Mouse (Mus musculus) bone marrow, adult 2 months (tissue): Measurements from ENCODE around the gene Casr. TPM values are rescaled to one million over a fixed set of nuclear protein-coding genes. Genes with fewer than 3 reads are reported as not detected.

ENCODE experiments used
- H3K27ac ChIP-seq: fragments of 200-500 bp; 2 replicates; pipeline ENCODE4 v1.5.1; 2012; ENCODE audit warnings: low read depth, mild to moderate bottlenecking, control low read depth, inconsistent platforms, low read length; ENCODE audit not compliant: control insufficient read depth, poor library complexity, insufficient read depth
- H3K4me1 ChIP-seq: fragments of 200-500 bp; 2 replicates; pipeline ENCODE4 v1.6.1; 2011; ENCODE audit warnings: low read length; ENCODE audit not compliant: control insufficient read depth, insufficient read depth
- H3K4me3 ChIP-seq: fragments of 200-500 bp; replicated peaks from 2 replicates; pipeline ENCODE3; 2011; ENCODE audit warnings: mild to moderate bottlenecking, low read depth, low read length, control low read depth; ENCODE audit not compliant: control insufficient read depth
- CTCF ChIP-seq: fragments of 200-500 bp; IDR thresholded peaks from 2 replicates; pipeline ENCODE4 v1.5.1; 2011; ENCODE audit warnings: low read length, control low read depth; ENCODE audit not compliant: control insufficient read depth, insufficient read depth
- POLR2A ChIP-seq: fragments of 200-500 bp; IDR thresholded peaks from 2 replicates; pipeline ENCODE4 v1.6.1; 2011; ENCODE audit warnings: low read depth, mild to moderate bottlenecking, control low read depth, low read length, borderline replicate concordance; ENCODE audit not compliant: control insufficient read depth
- WGBS: fragments of 180-500 bp; shearing (Covaris S2); methylation state at CpG from one replicate; pipeline ENCODE4 v1.1.7; 2018; 5-methylcytosine and 5-hydroxymethylcytosine counted together
- polyA plus RNA-seq: library from polyadenylated mRNA; stranded (reverse); fragments of >200 nt; gene quantifications from 2 replicates; pipeline ENCODE4 v1.2.4, GENCODE M21; 2011; ENCODE audit warnings: low replicate concordance; ENCODE audit not compliant: missing spikeins, insufficient read depth, insufficient read length

The Casr gene
- polyA plus RNA-seq, 1 experiment: not detected

DNA sequence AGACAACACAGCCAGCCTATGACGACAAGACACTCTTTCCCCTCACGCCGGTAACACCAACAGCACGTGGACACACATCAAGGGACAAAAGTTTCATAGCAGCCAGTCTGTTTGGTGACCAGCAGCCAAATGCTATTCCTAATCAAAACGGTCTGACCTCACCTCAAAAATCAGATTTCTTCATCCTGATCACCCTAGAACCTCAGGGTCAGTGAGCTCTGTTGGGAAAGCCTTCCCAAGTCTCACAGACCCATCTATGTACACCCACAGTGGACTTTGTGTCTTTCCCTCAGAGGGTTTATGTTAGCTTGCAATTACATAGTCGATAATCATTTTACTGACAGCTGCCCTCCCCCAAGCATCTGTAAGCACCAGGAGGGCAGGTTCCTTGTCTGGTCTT, 2.4 kb downstream of the Casr start:
- no peak for TF ChIP-seq POLR2A
- no peak for TF ChIP-seq CTCF
- WGBS: 80% methylated on average over 6 of the region's 6 CpGs
- Histone ChIP-seq H3K4me1 (no peaks in the 10 kb centered on the region), H3K27ac (no peak overlapping the region), H3K4me3 (no peak overlapping the region)

DNA sequence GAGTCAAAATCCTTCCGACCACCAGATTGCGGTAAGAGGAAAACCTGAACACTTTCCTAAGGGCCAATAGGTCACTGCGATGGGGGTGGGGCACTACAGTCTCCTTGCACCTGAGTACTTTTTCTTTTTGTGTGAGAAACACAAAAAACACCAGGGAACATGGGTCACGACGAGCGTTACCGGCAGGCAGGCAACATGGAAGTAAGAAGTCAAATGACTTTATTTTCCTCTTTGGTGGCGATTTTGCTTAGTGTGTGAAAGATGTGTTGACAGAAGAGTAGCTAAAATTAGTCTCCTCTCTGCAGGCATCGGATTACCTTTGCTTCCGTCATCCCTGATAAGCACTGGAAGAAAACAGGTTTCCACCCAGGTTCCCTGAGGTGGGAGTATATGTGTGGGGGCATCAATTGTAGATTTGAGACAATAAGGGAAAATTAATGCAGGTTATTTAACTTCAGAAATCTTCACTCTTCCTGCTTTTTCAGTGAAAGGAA, 6.2 kb downstream of the Casr start:
- no peak for TF ChIP-seq CTCF
- TF ChIP-seq POLR2A: no peak
- H3K27ac ChIP-seq: no peak overlapping the region
- H3K4me1 ChIP-seq: no peaks in the 10 kb centered on the region
- WGBS: 84% methylated on average over 10 of the region's 10 CpGs
- no peak overlapping the region for H3K4me3 ChIP-seq

DNA sequence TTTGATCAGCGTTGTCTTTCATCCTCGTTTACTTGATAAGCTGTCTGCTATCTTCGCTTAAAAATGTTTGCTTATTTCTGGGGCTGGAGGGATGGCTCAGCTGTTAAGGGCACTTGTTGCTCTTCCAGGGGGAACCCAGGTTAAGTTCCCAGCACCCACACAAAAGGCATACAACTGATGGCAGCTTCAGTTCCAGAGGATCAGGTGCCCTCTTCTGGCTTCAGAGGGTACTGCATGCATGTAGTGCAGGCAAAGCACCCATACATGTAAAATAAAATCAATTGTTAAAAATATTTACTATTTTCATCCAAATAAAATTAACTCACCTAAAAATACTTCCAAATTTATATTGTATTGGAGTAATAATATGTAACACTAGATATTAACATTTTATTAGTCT, 8.3 kb downstream of the Casr start:
- peak; percentile 32; the same call in 1 of the 2 replicates for TF ChIP-seq CTCF
- no peak for TF ChIP-seq POLR2A
- Histone ChIP-seq H3K27ac (no peak overlapping the region), H3K4me3 (no peak overlapping the region), H3K4me1 (no peaks in the 10 kb centered on the region)
- 92% methylated on average over 3 of the region's 3 CpGs for WGBS

DNA sequence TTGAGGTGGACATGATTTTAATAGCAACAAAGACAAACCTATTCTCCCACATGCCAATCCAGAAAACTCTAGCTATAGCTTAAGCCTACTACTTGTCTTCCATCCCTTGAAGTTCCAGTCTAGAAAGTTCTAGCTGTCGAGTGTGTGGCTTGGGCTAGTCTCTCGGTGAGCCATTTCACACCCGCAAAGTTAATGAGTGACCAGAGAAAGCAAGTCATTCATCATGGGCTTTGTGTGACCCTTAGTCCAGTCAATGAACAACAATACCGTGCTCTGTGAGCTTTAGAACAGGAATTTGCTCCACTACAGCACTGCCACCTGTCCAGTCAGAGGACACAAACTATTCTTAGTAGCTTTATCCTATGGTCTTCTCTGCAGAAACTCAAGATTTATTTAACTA, 16.6 kb downstream of the Casr start:
- Histone ChIP-seq H3K4me1 (no peaks in the 10 kb centered on the region), H3K27ac (no peak overlapping the region), H3K4me3 (no peak overlapping the region)
- no peak for TF ChIP-seq CTCF
- no peak for TF ChIP-seq POLR2A
- 82% methylated on average over 4 of the region's 4 CpGs for WGBS

DNA sequence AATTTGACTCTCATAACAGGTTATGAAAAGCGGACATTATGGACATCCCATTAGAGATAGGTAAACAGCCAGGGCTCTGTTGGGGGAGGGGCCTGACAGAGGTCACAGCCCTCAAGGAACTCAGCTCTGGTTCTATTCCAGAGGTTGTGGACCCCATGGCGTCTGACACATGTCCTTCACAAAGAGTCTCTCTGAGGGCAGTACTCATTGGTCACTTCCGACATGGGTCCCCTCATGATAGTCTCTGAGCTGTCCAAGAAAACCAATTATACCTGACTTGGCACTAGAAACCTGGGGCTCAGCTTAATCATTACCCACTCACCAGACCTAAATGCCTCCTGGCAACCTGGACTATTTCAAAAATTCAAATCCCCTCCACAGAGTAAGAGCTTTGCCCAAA, 18.9 kb downstream of the Casr start:
- WGBS: 79% methylated on average over 3 of the region's 3 CpGs
- no peak for TF ChIP-seq CTCF
- no peak for TF ChIP-seq POLR2A
- Histone ChIP-seq H3K4me1 (no peaks in the 10 kb centered on the region), H3K4me3 (no peak overlapping the region), H3K27ac (no peak overlapping the region)

DNA sequence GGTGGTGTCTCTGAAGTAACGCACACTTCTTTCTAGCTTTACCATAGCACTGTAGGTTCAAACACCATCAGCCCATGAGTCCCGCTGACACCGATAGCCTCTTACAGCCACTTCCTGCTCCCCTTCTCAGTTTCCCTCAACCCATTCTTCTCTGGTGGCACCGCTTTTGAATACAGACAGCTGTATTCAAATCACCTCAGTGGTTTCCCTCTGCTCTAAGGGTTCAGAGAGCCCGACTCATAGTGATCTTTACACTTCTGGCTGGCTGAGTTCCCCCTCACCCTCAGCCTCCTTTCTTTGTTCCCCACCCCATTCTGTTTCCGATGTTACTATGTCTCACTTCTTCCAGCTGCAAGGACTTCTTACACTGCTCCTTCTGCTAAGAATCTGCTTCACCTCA, 21.1 kb downstream of the Casr start:
- no peaks in the 10 kb centered on the region for H3K4me1 ChIP-seq
- no peak overlapping the region for H3K4me3 ChIP-seq
- H3K27ac ChIP-seq: no peak overlapping the region
- WGBS: 43% methylated on average over 6 of the region's 6 CpGs
- TF ChIP-seq POLR2A (no peak), CTCF (no peak)

DNA sequence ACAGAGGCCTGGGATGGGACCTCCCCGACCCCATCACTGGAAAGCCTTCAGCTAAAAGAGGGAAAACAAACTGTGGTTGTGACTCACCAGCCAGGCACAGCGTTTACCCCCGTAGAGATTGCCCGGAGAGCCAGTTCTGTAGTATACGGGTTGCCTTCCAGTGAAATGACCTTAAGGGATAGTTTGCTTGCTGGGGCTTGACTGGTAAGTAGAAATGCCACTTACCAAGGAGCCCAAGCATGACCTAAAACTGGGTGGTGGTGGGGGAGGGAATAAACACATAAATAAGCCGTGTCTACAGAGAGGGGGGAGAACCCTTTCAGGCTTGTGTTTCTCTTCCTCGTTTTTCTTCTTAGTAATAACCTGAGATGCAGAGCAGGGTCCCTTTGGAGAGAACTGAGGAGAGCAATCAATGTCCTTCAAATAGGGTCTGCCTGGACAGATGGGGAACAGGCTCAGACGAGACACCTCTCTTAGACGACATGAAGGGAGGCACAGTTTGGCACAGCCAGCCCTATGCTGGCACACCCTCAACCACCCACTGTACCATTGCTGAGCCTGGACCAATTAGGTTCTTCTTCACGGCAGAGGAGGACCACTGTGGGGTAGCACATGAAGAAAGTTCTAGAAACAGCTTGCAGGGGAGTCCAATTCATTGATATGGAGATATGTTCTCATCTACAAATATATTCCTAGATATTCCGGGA, 28.8 kb downstream of the Casr start:
- TF ChIP-seq POLR2A (no peak), CTCF (no peak)
- Histone ChIP-seq H3K4me1 (no peaks in the 10 kb centered on the region), H3K4me3 (no peak overlapping the region), H3K27ac (no peak overlapping the region)
- WGBS: 67% methylated on average over 11 of the region's 11 CpGs

DNA sequence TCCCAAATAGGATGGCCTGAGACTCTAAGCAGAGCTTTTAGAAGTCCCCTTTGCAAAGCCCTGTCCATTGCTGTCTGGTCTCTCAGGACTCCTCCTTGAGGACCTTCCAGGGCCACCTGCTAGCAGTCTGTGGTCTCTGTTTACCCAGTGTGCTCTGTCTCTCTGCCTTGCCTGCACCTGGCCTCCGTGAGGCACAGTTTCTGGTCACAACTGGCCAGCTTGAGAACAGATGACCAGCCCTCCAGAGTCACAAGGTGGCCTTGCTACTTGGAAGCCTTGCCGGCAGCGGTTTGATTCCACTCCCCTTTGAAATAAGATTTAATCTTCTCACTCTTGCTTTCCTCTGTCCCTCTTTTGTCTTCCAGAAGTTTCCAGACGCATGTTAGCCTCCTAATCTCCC, 29.9 kb downstream of the Casr start:
- H3K27ac ChIP-seq: no peak overlapping the region
- TF ChIP-seq POLR2A (no peak), CTCF (no peak)
- 75% methylated on average over 4 of the region's 4 CpGs for WGBS
- H3K4me1 ChIP-seq: no peaks in the 10 kb centered on the region
- no peak overlapping the region for H3K4me3 ChIP-seq
